Comparison of ENCODE assay signal across 27 mouse cellular contexts in genomic region chr6:91670224-91670623, GRCm38 (mm10).
"Had no signal": no experiment of that assay in that cellular context is flagged by ENCODE, and none has a peak within 500 bp of the region (broad histone marks: within the 10 kb centered on the region; RNA-seq: fewer than 3 reads in every experiment).

No protein-coding gene starts in this region.

- DNase-seq: gastrocnemius, adult 2 months; gastrocnemius, postnatal 14 days; gastrocnemius, postnatal 36 days; heart, adult 11 months; heart, adult 2 months; heart, postnatal 14 days; heart, postnatal 36 days; kidney, adult 11 months; kidney, adult 2 months; kidney, adult 9 months; kidney, postnatal 14 days; kidney, postnatal 36 days; layer of hippocampus, adult 9-11 months; layer of hippocampus, postnatal 36 days; left cerebral cortex, postnatal 4 days had no signal

- H3K36me3 ChIP-seq: heart, embryonic 10.5 days; heart, embryonic 13.5 days; heart, embryonic 15.5 days; hindbrain, embryonic 12.5 days; kidney, embryonic 15.5 days; limb, embryonic 12.5 days; liver, embryonic 12.5 days had no signal

- H3K27me3 ChIP-seq: hindbrain, embryonic 12.5 days; kidney, embryonic 15.5 days; limb, embryonic 12.5 days had no signal

- H3K9me3 ChIP-seq: heart, embryonic 10.5 days; heart, embryonic 13.5 days; heart, embryonic 15.5 days; hindbrain, embryonic 12.5 days; kidney, embryonic 15.5 days; limb, embryonic 12.5 days; liver, embryonic 12.5 days had no signal

- H3K9ac ChIP-seq: heart, embryonic 13.5 days; heart, embryonic 15.5 days; hindbrain, embryonic 12.5 days; hindbrain, embryonic 14.5 days; kidney, embryonic 15.5 days; limb, embryonic 12.5 days; liver, embryonic 12.5 days; liver, embryonic 14.5 days had no signal

- ATAC-seq: hindbrain, embryonic 16.5 days; intestine, embryonic 16.5 days; liver, embryonic 12.5 days had no signal

- H3K4me2 ChIP-seq: heart, embryonic 13.5 days; heart, embryonic 15.5 days; hindbrain, embryonic 12.5 days; hindbrain, embryonic 14.5 days; kidney, embryonic 15.5 days; limb, embryonic 12.5 days; liver, embryonic 12.5 days had no signal

- H3K27ac ChIP-seq: gastrocnemius, adult 2 months; heart, adult 2 months; heart, embryonic 10.5 days; heart, embryonic 13.5 days; heart, embryonic 15.5 days; hindbrain, embryonic 12.5 days; hindbrain, embryonic 14.5 days; kidney, embryonic 15.5 days; kidney, postnatal 0 days; limb, embryonic 12.5 days; liver, embryonic 12.5 days; liver, embryonic 14.5 days had no signal

- H3K4me3 ChIP-seq: gastrocnemius, adult 2 months; heart, adult 2 months; heart, embryonic 10.5 days; heart, embryonic 13.5 days; heart, embryonic 15.5 days; hindbrain, embryonic 12.5 days; kidney, embryonic 15.5 days; limb, embryonic 12.5 days; liver, embryonic 12.5 days had no signal
